Comparison of ENCODE assay signal across 25 mouse cellular contexts in the genomic region with DNA sequence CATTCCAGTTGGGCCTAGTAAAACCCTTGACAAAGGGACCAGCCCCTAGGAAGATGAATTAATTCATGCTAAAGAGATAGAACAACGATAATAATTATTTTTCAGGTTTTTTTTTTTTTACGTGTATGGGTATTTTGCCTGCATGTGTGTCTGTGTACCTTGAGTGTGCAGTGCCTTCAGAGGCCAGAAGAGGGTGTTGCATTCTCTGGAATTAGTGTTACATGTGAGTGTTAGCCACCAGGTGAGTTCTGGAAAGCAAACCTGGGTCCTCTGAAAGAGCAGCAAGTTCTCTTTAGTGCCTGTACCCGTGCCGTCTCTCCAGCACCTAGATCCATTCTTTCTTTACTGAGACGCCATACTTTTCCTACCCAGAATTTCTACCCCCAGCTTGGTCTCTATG.
"Had no signal": no experiment of that assay in that cellular context is flagged by ENCODE, and none has a peak within 500 bp of the region (broad histone marks: within the 10 kb centered on the region; RNA-seq: fewer than 3 reads in every experiment).

No protein-coding gene starts in this region.

- H3K4me1 ChIP-seq: embryonic facial prominence, embryonic 12.5 days; embryonic facial prominence, embryonic 13.5 days; embryonic facial prominence, embryonic 15.5 days; forebrain, embryonic 12.5 days; forebrain, embryonic 13.5 days; forebrain, embryonic 15.5 days had no signal

- DNase-seq: cerebellum, adult 9-10 months; cerebellum, adult 9-11 months; cerebellum, postnatal 10 days; cerebellum, postnatal 14 days; cerebellum, postnatal 25 days; cerebellum, postnatal 36 days; embryo, embryonic 11 days; forebrain, postnatal 0 days; gastrocnemius, adult 2 months; gastrocnemius, postnatal 10 days; gastrocnemius, postnatal 14 days; gastrocnemius, postnatal 25 days; gastrocnemius, postnatal 36 days; heart, adult 18-20 months; heart, adult 2 months had no signal

- H3K36me3 ChIP-seq: embryonic facial prominence, embryonic 10.5 days; embryonic facial prominence, embryonic 12.5 days; embryonic facial prominence, embryonic 13.5 days; embryonic facial prominence, embryonic 15.5 days; forebrain, embryonic 10.5 days; forebrain, embryonic 12.5 days; forebrain, embryonic 15.5 days; heart, embryonic 10.5 days had no signal

- H3K9me3 ChIP-seq: embryonic facial prominence, embryonic 12.5 days; embryonic facial prominence, embryonic 13.5 days; embryonic facial prominence, embryonic 15.5 days; forebrain, embryonic 10.5 days; forebrain, embryonic 12.5 days; forebrain, embryonic 13.5 days; forebrain, embryonic 15.5 days; heart, embryonic 10.5 days had no signal

- H3K27me3 ChIP-seq: embryonic facial prominence, embryonic 12.5 days; embryonic facial prominence, embryonic 13.5 days; embryonic facial prominence, embryonic 15.5 days; forebrain, embryonic 12.5 days; forebrain, embryonic 13.5 days; forebrain, embryonic 15.5 days had no signal

- H3K4me3 ChIP-seq: embryonic facial prominence, embryonic 10.5 days; embryonic facial prominence, embryonic 12.5 days; embryonic facial prominence, embryonic 13.5 days; embryonic facial prominence, embryonic 15.5 days; erythroblast, embryonic 14.5 days; forebrain, embryonic 10.5 days; forebrain, embryonic 12.5 days; forebrain, embryonic 13.5 days; forebrain, embryonic 15.5 days; gastrocnemius, adult 2 months; heart, adult 2 months; heart, embryonic 10.5 days had no signal
